Mouse (Mus musculus): ENCODE data around the gene Pou4f1.
A peak's percentile ranks its signal among the peaks of the same experiment; 100 is the strongest.

The Pou4f1 gene

DNA sequence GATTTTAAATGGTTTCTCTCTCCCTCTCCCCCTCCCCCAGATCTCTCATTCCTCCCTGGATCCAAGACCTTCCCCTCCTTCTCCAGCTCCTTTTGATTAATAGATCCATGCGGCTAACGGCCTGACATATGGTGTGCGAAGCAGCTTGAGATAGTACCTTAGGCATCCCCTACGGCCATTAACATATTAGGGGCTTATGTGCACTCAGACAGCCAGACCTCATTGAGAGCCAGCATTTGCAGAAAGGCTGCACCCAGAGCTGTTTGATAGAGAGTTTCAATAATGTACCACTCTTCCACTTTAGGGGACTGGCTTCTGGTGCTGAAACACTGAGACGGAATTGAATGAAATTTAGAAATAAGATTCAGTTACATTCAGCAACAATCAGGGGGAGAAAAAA lies 10.8 kb downstream of the Pou4f1 start:
- DNase-seq (ENCODE audit: low read depth, low spot score) = no peak

DNA sequence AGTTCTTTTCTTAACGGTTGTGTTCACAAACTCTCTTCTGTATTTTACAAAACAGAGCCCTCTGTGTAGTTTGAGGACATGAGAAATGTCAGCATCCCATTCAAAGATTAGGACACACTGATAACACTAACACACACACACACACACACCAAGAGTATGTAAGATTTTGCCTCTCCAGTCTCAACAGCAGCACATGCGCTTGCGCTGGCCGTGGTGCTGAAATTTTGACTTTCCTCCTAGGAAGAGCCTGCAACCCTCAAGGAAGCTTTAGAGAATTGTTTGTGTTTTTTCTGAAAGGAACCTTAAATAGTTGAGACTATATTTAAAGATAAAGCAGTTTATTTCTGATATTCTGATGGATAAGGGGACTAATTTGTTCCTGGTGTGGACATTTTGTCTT lies 14.0 kb downstream of the Pou4f1 start:
- DNase-seq (ENCODE audit: low read depth, low spot score) = peak; percentile 83

DNA sequence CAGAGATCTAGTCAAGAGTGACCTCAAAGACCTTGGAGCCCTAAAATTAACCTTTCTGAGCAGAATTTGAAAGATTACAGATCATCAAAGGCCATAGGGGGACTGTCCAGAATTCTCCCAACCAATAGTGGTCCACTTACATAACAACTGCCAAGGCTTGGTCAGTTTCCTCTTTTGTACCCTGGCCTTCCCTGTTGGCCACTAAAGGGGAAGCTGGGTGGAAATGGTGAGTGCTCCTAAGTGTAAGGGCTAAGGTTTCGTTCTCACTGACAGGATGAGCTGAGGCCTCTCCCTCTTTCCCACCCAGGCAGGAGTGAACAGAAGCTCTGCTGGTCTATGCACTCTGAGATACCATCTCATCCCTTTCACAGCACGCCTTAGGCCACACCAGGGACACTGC lies 33.5 kb downstream of the Pou4f1 start:
- no peak for DNase-seq (ENCODE audit: low read depth, low spot score)

DNA sequence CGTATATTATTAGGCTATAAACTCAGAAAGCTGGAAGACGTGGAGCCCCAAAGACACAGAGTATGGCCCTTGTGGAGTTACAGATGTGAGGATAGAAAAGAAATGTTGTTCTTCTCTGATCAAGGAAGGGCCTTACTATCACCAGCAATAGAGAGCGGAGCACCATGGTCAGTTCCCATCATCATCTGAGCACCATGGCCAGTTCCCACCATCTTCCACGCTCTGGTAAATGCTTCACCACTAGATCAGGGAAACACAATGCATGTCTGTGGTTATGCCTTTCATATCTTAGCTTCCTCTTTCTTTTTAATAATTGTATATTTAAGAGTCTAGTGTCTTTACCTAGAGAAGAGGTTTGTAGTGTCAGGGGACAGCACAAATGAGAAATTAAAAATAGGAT lies 37.0 kb downstream of the Pou4f1 start:
- DNase-seq (ENCODE audit: low read depth, low spot score) = no peak

DNA sequence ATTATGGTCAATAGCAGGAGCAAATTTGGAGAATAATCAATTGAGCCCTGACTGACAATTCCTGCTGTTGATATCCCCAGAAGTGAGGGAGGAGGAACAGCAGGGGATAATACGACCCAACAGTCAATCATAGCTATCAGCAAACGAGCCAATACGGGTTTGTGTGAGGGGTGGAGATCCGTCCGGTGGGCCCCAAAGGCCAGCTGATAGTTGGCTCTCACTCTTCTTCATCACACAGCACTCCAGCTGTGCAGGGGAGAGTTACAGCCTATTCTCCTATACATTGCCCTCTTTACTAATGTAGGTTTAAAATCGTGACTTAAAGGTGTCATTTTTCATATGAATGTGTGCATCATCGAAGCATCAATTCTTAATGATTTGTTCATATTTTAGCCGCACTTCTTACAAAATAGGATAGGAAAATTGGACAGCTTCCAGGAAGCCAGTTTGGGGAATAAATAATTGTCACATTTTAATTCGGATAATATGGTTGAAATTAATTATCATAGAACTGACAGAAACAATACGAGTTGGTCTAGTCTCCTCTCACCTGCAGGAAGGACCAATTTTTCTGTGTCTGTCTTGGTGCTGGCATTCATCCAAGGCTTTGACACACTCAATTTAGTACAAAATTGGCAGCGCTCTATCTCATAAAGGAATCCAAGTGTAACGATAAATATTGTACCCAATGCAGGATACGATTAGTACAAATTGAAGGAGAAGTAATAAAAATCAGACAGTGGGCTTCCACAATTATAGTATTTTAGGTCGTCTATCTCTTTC lies 43.9 kb downstream of the Pou4f1 start:
- DNase-seq (ENCODE audit: low read depth, low spot score) = no peak
